Mouse (Mus musculus): ENCODE results near the gene Nup205.

- no peak for TF ChIP-seq GATA1 (IDR thresholded peaks at IDR 0.05; ENCODE audit: borderline replicate concordance, low read length)
- no peak for TF ChIP-seq FLI1 (IDR thresholded peaks at IDR 0.05; ENCODE audit: low read length)
Measured at GRCm38 (mm10) chr6:35145569-35145968, 31.7 kb upstream of the Nup205 start.
